Mouse (Mus musculus) heart, embryonic 15.5 days (tissue): ENCODE measurements around the gene Usp24. TPM values are rescaled to one million over a fixed set of nuclear protein-coding genes. Genes with fewer than 3 reads are reported as not detected.

ENCODE experiments used
- ATAC-seq: fragments of 200-750 bp; cut with Nextera tagmentation; replicated peaks from 2 replicates; pipeline ENCODE4 v1.8.0; 2017; ENCODE audit warnings: low read depth, moderate TSS enrichment; ENCODE audit not compliant: insufficient number of reproducible peaks, insufficient read depth, low FRiP score
- H3K27ac ChIP-seq: fragments of 300-500 bp; sonication (generic); 2 replicates; pipeline ENCODE4 v1.5.1; 2015; ENCODE audit warnings: mild to moderate bottlenecking, inconsistent platforms
- H3K27me3 ChIP-seq: fragments of 300-500 bp; sonication (generic); 2 replicates; pipeline ENCODE4 v1.6.1; 2015; ENCODE audit warnings: inconsistent platforms
- H3K36me3 ChIP-seq: fragments of 300-500 bp; sonication (generic); 2 replicates; pipeline ENCODE4 v1.6.1; 2015; ENCODE audit warnings: mild to moderate bottlenecking, inconsistent platforms
- H3K4me1 ChIP-seq: fragments of 300-500 bp; sonication (generic); replicated peaks from 2 replicates; pipeline ENCODE4 v1.6.1; 2015; ENCODE audit warnings: inconsistent platforms
- H3K4me2 ChIP-seq: fragments of 300-500 bp; sonication (generic); 2 replicates; pipeline ENCODE4 v1.6.1; 2015; ENCODE audit warnings: inconsistent platforms, mild to moderate bottlenecking, moderate library complexity
- H3K4me3 ChIP-seq: fragments of 300-500 bp; sonication (generic); 2 replicates; pipeline ENCODE4 v1.5.1; 2015; ENCODE audit warnings: mild to moderate bottlenecking, inconsistent platforms
- H3K9ac ChIP-seq: fragments of 300-500 bp; sonication (generic); 2 replicates; pipeline ENCODE4 v1.6.1; 2015; ENCODE audit warnings: mild to moderate bottlenecking, inconsistent platforms
- H3K9me3 ChIP-seq: fragments of 300-500 bp; sonication (generic); replicated peaks from 2 replicates; pipeline ENCODE4 v1.6.1; 2016; ENCODE audit warnings: inconsistent platforms
- WGBS: fragments of 180-500 bp; shearing (Covaris S2); methylation state at CpG from one replicate; pipeline ENCODE4 v1.1.7; 2015; ENCODE audit warnings: mixed read lengths; 5-methylcytosine and 5-hydroxymethylcytosine counted together
- polyA plus RNA-seq: library from polyadenylated mRNA; unstranded; fragments of >200 nt; fragmentation: Nextera tagmentation; extraction: Ambion mirVana; gene quantifications from 2 replicates; pipeline ENCODE4 v1.2.1, GENCODE M21; 2015

Gene Usp24
- polyA plus RNA-seq, 1 experiment from 2014 or later, result 6.6 TPM

DNA sequence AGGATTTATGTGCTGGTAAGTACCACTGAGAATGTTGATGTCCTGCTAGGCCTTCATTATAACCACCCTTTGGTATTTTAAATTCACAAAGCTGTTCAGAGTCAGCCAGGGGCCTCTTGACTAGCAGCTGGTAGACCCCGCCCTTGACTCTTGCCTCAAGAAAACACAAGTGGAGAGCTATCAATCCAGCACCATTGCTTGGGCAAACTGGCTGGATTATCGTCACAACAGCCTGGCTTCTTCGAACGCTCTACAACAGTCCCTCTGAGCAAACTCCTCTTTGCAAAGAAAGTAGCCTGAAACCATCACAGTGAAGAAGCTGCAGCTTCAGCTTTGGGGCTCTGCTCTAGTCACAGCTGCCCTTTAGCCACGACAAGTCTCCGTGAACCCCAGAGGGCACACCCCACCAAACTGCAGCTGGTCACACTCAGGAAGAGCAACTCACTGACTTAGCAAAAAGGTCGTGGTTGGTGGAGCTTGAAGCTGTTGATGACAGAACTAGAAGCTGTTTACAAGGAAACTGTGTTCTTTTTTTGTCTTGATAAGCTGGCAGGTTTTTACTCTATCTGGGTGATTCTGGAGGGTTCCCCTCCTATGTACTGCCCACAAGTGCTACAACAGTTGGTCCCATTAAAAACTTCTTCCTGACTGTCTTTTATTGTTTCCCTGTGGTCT lies 19.5 kb upstream of the Usp24 start:
- Histone ChIP-seq H3K36me3 (no peaks in the 10 kb centered on the region), H3K4me3 (no peak overlapping the region), H3K4me1 (no peaks in the 10 kb centered on the region; the same call in 1 of the 2 replicates), H3K4me2 (no peak overlapping the region), H3K9ac (no peak overlapping the region), H3K27me3 (no peaks in the 10 kb centered on the region), H3K27ac (no peak overlapping the region), H3K9me3 (no peaks in the 10 kb centered on the region)
- WGBS, result 78% methylated on average over 7 of the region's 7 CpGs
- no peak for ATAC-seq

DNA sequence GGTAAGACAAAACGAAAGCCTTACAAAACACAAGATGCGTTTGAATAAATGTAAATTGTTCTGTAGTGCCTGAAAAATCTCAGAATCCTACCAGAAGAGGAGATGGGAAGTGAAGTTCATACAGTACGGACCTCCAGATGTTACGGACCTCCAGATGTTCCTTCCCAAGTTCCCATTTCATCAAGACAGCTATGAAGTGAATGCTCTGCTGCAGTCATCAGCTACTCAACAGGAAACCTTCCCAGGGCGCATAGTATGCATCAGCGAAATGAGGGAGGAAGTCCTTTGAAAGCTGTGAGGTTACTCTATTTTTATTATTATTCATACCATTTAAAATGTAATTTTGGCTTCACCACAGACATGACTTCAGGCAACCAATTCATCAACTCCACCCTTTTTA lies 14.7 kb upstream of the Usp24 start:
- no peak for ATAC-seq

DNA sequence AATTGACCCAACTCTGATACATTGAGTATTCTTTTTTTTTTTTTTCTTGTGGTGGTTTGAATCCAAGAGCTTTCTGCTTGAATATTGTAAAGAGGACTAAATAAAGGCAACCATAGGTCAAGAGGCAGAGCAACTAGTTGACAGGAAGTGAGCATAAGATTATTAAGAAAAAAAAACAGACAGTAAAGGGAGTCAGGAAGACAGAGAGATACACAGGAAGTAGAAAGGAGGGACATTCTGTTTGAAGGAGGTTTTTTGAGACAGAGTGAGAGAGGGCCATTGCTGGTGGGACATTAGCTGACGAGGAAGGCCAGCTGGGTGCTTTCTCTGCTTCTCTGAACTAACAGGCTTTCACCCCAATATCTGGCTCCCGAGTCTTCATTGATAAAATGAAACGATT lies 7.9 kb upstream of the Usp24 start:
- no peaks in the 10 kb centered on the region for H3K9me3 ChIP-seq
- H3K36me3 ChIP-seq, result no peaks in the 10 kb centered on the region
- ATAC-seq, result no peak
- no peaks in the 10 kb centered on the region for H3K27me3 ChIP-seq
- no peak overlapping the region for H3K4me3 ChIP-seq
- H3K9ac ChIP-seq, result no peak overlapping the region
- no peak overlapping the region for H3K27ac ChIP-seq
- WGBS, result 91% methylated on average over 3 of the region's 3 CpGs
- no peak overlapping the region for H3K4me2 ChIP-seq
- H3K4me1 ChIP-seq, result no peaks in the 10 kb centered on the region

More for the DNA sequence above, 14.7 kb upstream of the Usp24 start:
- Histone ChIP-seq H3K27me3 (no peaks in the 10 kb centered on the region), H3K4me3 (no peak overlapping the region), H3K9me3 (no peaks in the 10 kb centered on the region), H3K9ac (no peak overlapping the region), H3K4me2 (no peak overlapping the region), H3K36me3 (no peaks in the 10 kb centered on the region), H3K27ac (no peak overlapping the region), H3K4me1 (no peaks in the 10 kb centered on the region)
- 64% methylated on average over 6 of the region's 6 CpGs for WGBS

DNA sequence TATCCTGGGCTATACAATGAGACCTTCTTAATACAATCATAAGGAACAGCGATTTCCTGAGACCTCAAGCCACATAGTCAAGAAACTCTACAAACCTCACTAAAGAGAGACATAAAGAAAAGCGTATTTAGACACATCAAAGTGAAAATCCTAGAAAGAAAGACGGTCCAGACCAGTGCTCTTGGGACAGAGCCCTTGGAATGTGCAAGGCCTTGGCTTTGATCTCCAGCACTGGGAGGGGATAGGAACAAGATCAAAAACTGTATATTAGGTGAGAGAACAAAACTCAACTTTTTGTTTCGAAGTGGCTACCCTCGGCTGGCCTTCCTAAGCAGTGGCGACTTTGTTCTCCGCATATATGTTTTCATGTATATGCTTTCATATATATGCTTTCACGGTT lies 3.4 kb upstream of the Usp24 start:
- Histone ChIP-seq H3K9ac (no peak overlapping the region), H3K36me3 (no peaks in the 10 kb centered on the region), H3K4me1 (peaks cover 19% of the 10 kb centered on the region), H3K4me3 (no peak overlapping the region), H3K9me3 (no peaks in the 10 kb centered on the region), H3K27ac (no peak overlapping the region), H3K4me2 (no peak overlapping the region), H3K27me3 (no peaks in the 10 kb centered on the region)
- 84% methylated on average over 8 of the region's 8 CpGs for WGBS
- no peak for ATAC-seq

DNA sequence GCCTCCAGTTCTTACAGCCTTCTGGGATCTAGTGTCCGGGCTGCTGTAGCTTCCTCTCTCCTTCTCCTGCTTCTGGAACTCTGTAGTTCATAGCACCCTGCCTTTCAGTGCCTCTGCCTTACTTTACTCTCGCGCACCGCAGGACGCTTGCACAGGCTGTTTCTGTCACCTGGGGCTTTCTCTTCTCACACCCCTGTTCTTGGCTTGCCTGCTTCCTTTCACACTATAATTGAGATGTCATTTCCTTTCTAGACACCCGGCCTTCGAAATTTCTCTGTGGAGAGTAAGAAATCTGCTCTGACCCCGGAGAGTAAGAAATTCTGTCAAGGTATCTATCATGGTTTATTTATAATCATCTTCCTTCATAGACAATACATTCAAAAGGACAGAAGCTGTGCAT lies 2.9 kb upstream of the Usp24 start:
- H3K27me3 ChIP-seq, result no peaks in the 10 kb centered on the region
- H3K4me1 ChIP-seq, result peaks cover 23% of the 10 kb centered on the region
- no peak overlapping the region for H3K9ac ChIP-seq
- no peaks in the 10 kb centered on the region for H3K9me3 ChIP-seq
- no peak for ATAC-seq
- H3K4me3 ChIP-seq, result no peak overlapping the region
- no peak overlapping the region for H3K27ac ChIP-seq
- no peak overlapping the region for H3K4me2 ChIP-seq
- 76% methylated on average over 8 of the region's 8 CpGs for WGBS
- H3K36me3 ChIP-seq, result no peaks in the 10 kb centered on the region

DNA sequence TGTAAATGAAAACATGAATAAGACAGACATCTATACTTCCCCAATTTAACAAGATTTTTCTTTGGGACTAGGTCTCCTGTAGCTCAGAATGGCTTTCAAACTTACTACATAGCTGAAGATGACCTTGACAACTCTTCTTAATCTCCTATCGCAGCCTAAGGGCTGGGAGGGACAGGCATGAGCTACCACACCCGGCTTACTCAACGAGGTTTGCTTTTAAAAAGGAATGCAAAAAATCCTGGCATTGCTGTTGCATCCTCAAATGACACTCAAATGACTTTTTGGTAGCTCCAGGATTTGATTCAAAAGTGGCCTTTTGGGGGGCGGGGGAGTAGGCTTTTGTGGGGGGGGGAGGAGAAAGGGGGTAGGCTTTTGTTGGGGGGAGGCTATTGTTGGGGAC lies 2.1 kb upstream of the Usp24 start:
- Histone ChIP-seq H3K9ac (no peak overlapping the region), H3K4me3 (no peak overlapping the region), H3K4me1 (peaks cover 31% of the 10 kb centered on the region), H3K9me3 (no peaks in the 10 kb centered on the region), H3K27ac (no peak overlapping the region), H3K27me3 (no peaks in the 10 kb centered on the region), H3K36me3 (no peaks in the 10 kb centered on the region), H3K4me2 (no peak overlapping the region)
- ATAC-seq, result no peak
- WGBS, result 30% methylated on average over 4 of the region's 4 CpGs

DNA sequence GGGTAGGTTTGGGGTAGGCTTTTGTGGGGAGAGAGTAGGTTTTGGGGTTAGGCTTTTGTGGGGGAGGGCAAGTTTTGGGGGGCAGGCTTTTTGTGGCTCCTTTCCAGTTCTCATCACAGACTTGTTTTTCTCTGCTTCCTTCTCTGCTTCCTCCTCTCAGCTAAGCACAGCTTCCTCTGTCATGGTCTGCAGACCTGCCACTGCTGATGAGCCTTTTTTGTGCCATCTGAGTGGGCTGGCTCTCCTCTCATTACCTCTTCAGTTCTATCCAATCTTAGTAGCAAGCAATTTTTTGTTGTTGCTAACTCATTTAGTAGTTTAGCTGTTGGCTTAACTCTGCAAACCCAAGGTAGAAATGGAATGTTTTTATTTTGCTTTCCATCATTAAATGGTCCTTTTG lies 1.7 kb upstream of the Usp24 start:
- no peak for ATAC-seq
- Histone ChIP-seq H3K9ac (no peak overlapping the region), H3K4me2 (no peak overlapping the region), H3K4me1 (peaks cover 34% of the 10 kb centered on the region), H3K36me3 (no peaks in the 10 kb centered on the region), H3K4me3 (no peak overlapping the region), H3K27ac (no peak overlapping the region), H3K27me3 (no peaks in the 10 kb centered on the region), H3K9me3 (no peaks in the 10 kb centered on the region)

DNA sequence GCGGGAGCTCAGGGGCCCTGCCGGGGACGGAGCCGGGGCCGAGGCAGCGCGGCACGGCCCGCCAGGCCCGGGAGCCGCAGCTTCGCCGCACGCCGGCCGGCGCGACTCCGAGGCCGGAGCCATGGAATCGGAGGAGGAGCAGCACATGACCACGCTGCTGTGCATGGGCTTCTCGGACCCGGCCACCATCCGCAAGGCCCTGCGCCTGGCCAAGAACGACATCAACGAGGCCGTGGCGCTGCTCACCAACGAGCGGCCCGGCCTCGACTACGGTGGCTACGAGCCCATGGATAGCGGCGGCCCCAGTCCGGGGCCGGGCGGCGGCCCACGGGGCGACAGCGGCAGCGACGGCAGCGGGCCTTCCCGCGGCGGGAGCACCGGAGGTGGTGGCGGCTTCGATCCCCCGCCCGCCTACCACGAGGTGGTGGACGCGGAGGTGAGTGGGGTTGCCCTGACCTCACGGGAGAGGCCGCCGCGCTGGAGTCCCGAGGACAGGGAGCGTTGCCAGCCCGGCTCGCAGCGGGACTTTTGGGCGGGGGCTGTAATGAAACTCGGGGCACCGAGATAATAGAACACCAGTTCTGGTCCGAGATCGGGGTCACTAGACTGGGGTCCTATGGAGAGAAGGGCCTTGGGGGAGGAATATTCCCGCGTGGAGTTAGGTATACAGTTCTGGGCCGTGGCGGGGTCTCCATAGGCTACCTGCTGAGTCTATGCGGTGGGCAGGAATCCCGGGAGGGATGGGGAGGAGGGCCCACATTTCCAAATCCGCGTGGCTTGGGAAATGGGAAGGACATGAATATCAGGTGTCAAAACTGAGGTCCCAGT lies 552 bp downstream of the Usp24 start:
- H3K27me3 ChIP-seq, result no peaks in the 10 kb centered on the region
- peak overlapping the region; percentile 83 for H3K4me2 ChIP-seq
- peak overlapping the region; percentile 96 for H3K4me3 ChIP-seq
- 0% methylated on average over 81 of the region's 81 CpGs for WGBS
- H3K9ac ChIP-seq, result peak overlapping the region; percentile 96
- peaks cover 47% of the 10 kb centered on the region for H3K4me1 ChIP-seq
- no peaks in the 10 kb centered on the region for H3K9me3 ChIP-seq
- H3K36me3 ChIP-seq, result no peaks in the 10 kb centered on the region
- peak; percentile 68 for ATAC-seq
- peak overlapping the region; percentile 93 for H3K27ac ChIP-seq

DNA sequence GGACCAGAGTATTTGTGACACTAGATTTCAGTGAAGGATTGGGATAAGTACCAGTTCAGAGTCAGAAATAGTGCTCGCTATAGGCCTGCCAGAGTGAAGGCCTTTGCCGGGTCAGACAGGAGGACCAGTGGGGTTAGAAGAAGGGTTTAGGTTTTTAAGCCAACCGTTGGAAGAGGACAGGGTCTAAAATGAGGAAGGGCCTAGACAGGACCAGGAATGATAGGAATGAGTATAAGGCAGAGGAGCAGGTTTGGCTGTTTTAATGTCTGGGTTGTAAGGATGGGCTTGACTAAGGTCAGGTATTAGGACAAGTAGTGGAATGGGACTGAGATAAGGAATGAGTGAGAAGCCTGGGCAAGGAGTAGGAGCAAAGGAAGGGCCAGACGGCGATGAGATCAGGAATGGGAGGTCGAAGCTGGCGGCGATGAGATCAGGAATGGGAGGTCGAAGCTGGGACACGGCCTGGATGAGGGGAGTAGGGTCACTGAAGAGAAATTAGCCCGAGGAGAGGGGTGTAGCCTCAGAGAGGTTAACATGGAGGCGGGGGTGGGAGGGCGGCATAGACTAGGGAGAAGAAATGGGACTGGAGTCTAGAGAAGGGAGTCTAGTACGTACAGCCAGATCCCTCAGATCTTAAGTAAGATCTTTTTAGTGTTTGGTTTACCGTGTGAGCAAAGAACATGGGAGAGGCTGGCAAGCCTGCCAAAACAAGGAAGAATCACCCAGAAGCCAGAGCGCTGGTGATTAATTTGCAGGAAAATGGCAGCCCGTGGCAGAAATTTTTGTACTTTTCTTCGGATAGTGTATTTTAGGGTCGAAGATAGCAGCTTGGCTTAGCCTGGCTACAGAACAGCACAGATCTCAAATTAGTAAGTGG lies 1.4 kb downstream of the Usp24 start:
- H3K9me3 ChIP-seq, result no peaks in the 10 kb centered on the region
- peak overlapping the region; percentile 96 for H3K9ac ChIP-seq
- no peaks in the 10 kb centered on the region for H3K27me3 ChIP-seq
- 0 out of 2 replicates have a peak, but pooled peaks have one; percentile 3 for ATAC-seq
- peak overlapping the region; percentile 93 for H3K27ac ChIP-seq
- peak overlapping the region; percentile 96 for H3K4me3 ChIP-seq
- H3K4me1 ChIP-seq, result peaks cover 48% of the 10 kb centered on the region
- H3K4me2 ChIP-seq, result peak overlapping the region; percentile 83
- no peaks in the 10 kb centered on the region for H3K36me3 ChIP-seq
- WGBS, result 13% methylated on average over 19 of the region's 19 CpGs

DNA sequence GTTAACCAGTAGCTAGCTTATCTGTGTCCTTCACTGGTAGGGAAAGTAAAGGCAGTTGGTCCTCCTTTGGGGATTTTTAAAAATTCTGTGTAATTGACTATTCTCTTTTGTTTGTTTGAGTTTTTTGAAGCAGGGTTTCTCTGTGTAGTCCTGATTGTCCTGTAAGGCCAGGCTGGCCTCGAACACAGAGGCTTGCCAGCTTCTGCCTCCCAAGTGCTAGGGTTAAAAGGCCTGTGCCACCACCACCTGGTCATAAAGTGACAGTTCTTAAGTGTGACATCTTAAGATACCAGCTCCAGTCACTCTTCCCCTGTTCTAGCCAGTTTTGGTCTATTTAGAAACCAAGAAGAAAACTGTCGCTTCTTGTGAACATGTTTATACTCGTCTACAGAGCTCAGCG lies 2.2 kb downstream of the Usp24 start:
- ATAC-seq, result no peak
- peak overlapping the region; percentile 83 for H3K4me2 ChIP-seq
- peak overlapping the region; percentile 96 for H3K4me3 ChIP-seq
- H3K9ac ChIP-seq, result no peak overlapping the region
- 73% methylated on average over 4 of the region's 4 CpGs for WGBS
- H3K4me1 ChIP-seq, result peaks cover 53% of the 10 kb centered on the region
- H3K36me3 ChIP-seq, result no peaks in the 10 kb centered on the region
- H3K9me3 ChIP-seq, result no peaks in the 10 kb centered on the region
- peak overlapping the region; percentile 93; the same call in 1 of the 2 replicates for H3K27ac ChIP-seq
- no peaks in the 10 kb centered on the region for H3K27me3 ChIP-seq

DNA sequence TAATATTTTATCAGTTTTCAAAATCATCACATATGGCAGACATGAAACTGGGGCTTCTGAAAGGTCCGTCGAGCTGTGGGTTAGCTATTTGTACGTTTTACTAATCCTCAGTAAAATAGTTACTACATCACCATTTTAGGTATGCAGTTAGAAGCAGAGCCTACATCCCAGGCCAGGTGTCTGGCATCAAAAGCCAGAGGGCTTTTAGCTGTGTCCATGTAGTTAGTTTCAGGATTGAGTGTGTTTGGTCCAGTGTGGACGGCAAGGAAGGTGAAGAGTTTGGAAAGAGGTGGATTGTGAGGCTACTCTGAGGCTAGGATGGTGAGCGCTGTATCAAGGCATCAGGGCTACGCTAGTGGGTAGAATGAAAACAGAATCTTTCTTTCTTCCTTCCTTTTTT lies 3.0 kb downstream of the Usp24 start:
- Histone ChIP-seq H3K27ac (no peak overlapping the region), H3K27me3 (no peaks in the 10 kb centered on the region), H3K4me2 (no peak overlapping the region), H3K9me3 (no peaks in the 10 kb centered on the region), H3K4me3 (no peak overlapping the region), H3K9ac (no peak overlapping the region), H3K36me3 (no peaks in the 10 kb centered on the region), H3K4me1 (peaks cover 52% of the 10 kb centered on the region)
- ATAC-seq, result no peak
- WGBS, result 81% methylated on average over 6 of the region's 6 CpGs
